Mouse (Mus musculus) C2C12 (cell line): ENCODE data around the gene Rfc2.

Experiments
- CEBPB ChIP-seq: IDR thresholded peaks from one replicate; pipeline ENCODE4 v1.6.1; 2011; ENCODE audit warnings: low read depth, mild to moderate bottlenecking, control low read depth, moderate library complexity
- CTCF ChIP-seq: IDR thresholded peaks from one replicate; pipeline ENCODE4 v1.5.1; 2011; ENCODE audit not compliant: control insufficient read depth, insufficient read depth, insufficient read length

GRCm38 (mm10) chr5:134540881-134541280 lies 40.3 kb upstream of the Rfc2 start:
- no peak for TF ChIP-seq CEBPB
- no peak for TF ChIP-seq CTCF
